ENCODE assay signal across 9 mouse cellular contexts in the genomic region with DNA sequence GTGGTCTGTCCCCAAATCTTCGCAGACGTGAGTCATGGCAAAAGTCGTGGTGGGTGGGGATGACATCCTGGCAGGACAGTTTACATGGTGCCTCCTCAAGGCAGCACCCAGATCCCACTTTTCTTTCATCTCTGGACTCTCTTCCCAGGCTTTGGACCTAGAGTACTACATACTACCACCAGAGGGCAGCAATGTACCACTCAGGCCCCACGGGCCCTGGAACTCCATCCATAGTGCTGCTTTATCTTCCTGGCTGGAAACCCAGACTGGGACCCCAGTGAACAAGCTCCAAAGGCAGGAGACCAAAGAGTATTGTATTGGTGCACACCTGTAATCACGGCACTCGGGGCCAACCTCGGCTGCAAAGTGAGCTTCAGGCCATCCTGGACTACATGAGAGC. TPM values are rescaled to one million over a fixed set of nuclear protein-coding genes. Genes with fewer than 3 reads are reported as not detected.
DNase-seq lines count a peak whose midpoint lies in the region; ATAC-seq lines count a peak whose summit lies in the region.
"Had no signal": no experiment of that assay in that cellular context is flagged by ENCODE, and none has a peak within 500 bp of the region (broad histone marks: within the 10 kb centered on the region; RNA-seq: fewer than 3 reads in every experiment).

No protein-coding gene starts in this region.

- no peak overlapping the region for H3K4me2 ChIP-seq in midbrain, embryonic 15.5 days
- H3K4me2 ChIP-seq: stomach, embryonic 15.5 days had no signal

- no peaks in the 10 kb centered on the region; the same call in 1 of the 2 replicates for H3K9me3 ChIP-seq in limb, embryonic 10.5 days (replicated peaks)
- no peaks in the 10 kb centered on the region for H3K9me3 ChIP-seq in midbrain, embryonic 15.5 days
- H3K9me3 ChIP-seq: stomach, embryonic 15.5 days had no signal

- peaks cover 14% of the 10 kb centered on the region for H3K36me3 ChIP-seq in limb, embryonic 10.5 days
- no peaks in the 10 kb centered on the region for H3K36me3 ChIP-seq in midbrain, embryonic 15.5 days (replicated peaks)
- H3K36me3 ChIP-seq: stomach, embryonic 15.5 days had no signal

- no peaks in the 10 kb centered on the region for H3K27me3 ChIP-seq in limb, embryonic 10.5 days (ENCODE audit: low read depth, poor library complexity, severe bottlenecking)
- H3K27me3 ChIP-seq in midbrain, embryonic 15.5 days (replicated peaks): no peaks in the 10 kb centered on the region
- H3K27me3 ChIP-seq: stomach, embryonic 15.5 days had no signal

- peak; percentile 63; the same call in 1 of the 2 replicates for ATAC-seq in midbrain, embryonic 15.5 days (replicated peaks)

- no peak overlapping the region for H3K4me3 ChIP-seq in limb, embryonic 10.5 days
- H3K4me3 ChIP-seq in midbrain, embryonic 15.5 days: no peak overlapping the region
- H3K4me3 ChIP-seq: stomach, embryonic 15.5 days had no signal

- H3K4me1 ChIP-seq in limb, embryonic 10.5 days: peaks cover 20% of the 10 kb centered on the region
- peaks cover 14% of the 10 kb centered on the region for H3K4me1 ChIP-seq in midbrain, embryonic 15.5 days

- 35% methylated on average over 7 of the region's 7 CpGs for WGBS in limb, embryonic 10.5 days
- WGBS in midbrain, embryonic 15.5 days: 29% methylated on average over 7 of the region's 7 CpGs

- no peak overlapping the region for H3K27ac ChIP-seq in limb, embryonic 10.5 days
- H3K27ac ChIP-seq in midbrain, embryonic 15.5 days: no peak overlapping the region
- H3K27ac ChIP-seq: stomach, embryonic 15.5 days had no signal

- DNase-seq in ovary, postnatal 10 days (ENCODE audit: low spot score): peak; percentile 15
- DNase-seq in ovary, adult 18-20 months (ENCODE audit: low spot score): no peak
- DNase-seq in cerebellum, adult 9-11 months: peak; percentile 63
- peak; percentile 51 to 68 for DNase-seq in frontal cortex, postnatal 10 days (ENCODE audit: low spot score in 2 of 2)
- DNase-seq in induced T-regulatory cell, adult 2 months (ENCODE audit: low read depth): peak; percentile 76
- peak; percentile 77 for DNase-seq in limb, embryonic 10.5 days (ENCODE audit: low spot score)
- DNase-seq in spleen, postnatal 4 days (ENCODE audit: low spot score in 2 of 2): peak; percentile 49 to 76

- no peak overlapping the region for H3K9ac ChIP-seq in midbrain, embryonic 15.5 days
- H3K9ac ChIP-seq: stomach, embryonic 15.5 days had no signal

RNA-seq across cellular contexts. Expression of a gene that starts 3.1 kb away (rescaled TPM):
- polyA plus RNA-seq in limb, embryonic 10.5 days (2016; fragmentation: Nextera tagmentation; extraction: Ambion mirVana): 66.0 and 75.4 TPM in 2 replicates
- 54.8 and 55.6 TPM in 2 replicates for polyA plus RNA-seq in midbrain, embryonic 15.5 days (2015; fragmentation: Nextera tagmentation; extraction: Ambion mirVana)

RNA-seq across cellular contexts. Expression of a gene that starts 31.3 kb away (rescaled TPM):
- polyA plus RNA-seq in limb, embryonic 10.5 days (2016; fragmentation: Nextera tagmentation; extraction: Ambion mirVana): 5.5 and 6.6 TPM in 2 replicates
- 52.0 and 53.2 TPM in 2 replicates for polyA plus RNA-seq in midbrain, embryonic 15.5 days (2015; fragmentation: Nextera tagmentation; extraction: Ambion mirVana)

RNA-seq across cellular contexts. Expression of a gene that starts 44.5 kb away (rescaled TPM):
- 14.4 and 17.7 TPM in 2 replicates for polyA plus RNA-seq in limb, embryonic 10.5 days (2016; fragmentation: Nextera tagmentation; extraction: Ambion mirVana)
- polyA plus RNA-seq in midbrain, embryonic 15.5 days (2015; fragmentation: Nextera tagmentation; extraction: Ambion mirVana): 31.4 and 33.2 TPM in 2 replicates
